Mouse (Mus musculus): ENCODE data around the gene Serpinf1. TPM values are rescaled to one million over a fixed set of nuclear protein-coding genes. Genes with fewer than 3 reads are reported as not detected.

Gene Serpinf1
- 111 and 121 TPM in 2 replicates for polyA plus RNA-seq (2016; fragmentation: Nextera tagmentation; extraction: Ambion mirVana)

DNA sequence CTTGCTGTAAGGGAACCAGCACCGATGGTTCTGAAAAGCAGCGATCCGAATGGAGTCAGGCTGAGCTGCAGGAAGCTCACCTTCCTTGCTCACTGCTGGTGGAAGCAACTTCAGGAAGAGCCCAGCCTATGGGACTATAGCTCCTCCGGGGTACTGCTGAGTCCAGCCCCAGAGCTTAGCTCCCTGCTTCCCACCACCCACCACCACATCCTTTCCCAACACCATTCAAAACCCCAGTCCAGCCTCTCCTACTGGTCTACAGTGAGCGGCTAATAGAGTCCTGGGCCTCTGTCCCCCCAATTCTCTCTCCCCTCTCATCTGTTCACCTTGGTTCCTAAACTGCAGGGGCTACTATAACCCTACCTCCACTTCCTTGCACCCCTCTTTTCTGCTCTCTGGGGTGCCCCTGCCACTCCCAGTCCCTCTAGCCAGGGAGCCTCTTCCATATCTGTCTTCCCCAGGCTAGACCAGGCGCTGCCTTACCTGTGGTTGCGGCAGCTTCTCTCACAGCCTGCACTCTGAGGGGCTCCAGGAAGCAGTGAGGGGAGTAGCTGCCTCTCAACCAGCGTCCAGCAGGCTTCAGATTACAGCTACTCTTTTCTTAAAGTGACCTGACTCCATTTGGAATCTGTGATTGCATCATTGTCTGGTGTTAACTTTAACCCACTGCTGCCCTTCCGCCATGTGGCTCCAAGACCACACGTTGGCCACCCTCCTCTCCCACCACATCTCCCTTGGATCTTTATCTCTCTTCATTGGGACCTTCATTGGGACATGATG, at the start of gene Serpinf1:
TSS of gene Serpinf1 (minus strand) at position 689 of the 780 bp plus-strand sequence.
- peak within 1 kb of the TSS; percentile 42 for H3K4me2 ChIP-seq (replicated peaks)
- no peaks in the 10 kb centered on the region for H3K36me3 ChIP-seq
- H3K9ac ChIP-seq, result peak within 1 kb of the TSS; percentile 40
- H3K27ac ChIP-seq, result peak within 1 kb of the TSS; percentile 18; the same call in 1 of the 2 replicates
- H3K9me3 ChIP-seq (replicated peaks), result no peaks in the 10 kb centered on the region
- no peaks in the 10 kb centered on the region; the same call in 1 of the 2 replicates for H3K27me3 ChIP-seq
- peaks cover 15% of the 10 kb centered on the region for H3K4me1 ChIP-seq
- peak within 1 kb of the TSS; percentile 30 for H3K4me3 ChIP-seq
- ATAC-seq (ENCODE audit: low FRiP score), result no peak
- WGBS, result 36% methylated on average over 10 of the region's 10 CpGs

DNA sequence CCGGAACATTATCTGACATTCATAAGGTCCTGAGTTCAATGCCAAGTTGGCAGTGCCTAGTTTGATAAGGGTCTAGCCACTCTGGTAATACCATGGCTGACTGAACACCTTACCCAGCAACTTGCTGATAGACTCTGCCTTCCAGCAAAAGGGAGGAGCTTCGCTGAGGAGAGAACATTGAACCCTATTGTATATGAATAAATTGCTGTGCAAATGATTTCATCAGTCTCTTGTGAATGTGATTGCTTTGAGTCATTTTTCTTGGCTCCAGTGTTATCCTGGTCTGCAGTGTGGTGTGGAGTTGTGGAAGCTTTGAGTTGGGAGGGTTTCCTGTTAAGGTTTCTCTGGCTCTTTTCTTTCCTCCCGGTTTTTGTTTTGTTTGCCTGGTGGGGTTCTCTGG, 48.2 kb upstream of the Serpinf1 start:
- Histone ChIP-seq H3K4me2 (replicated peaks) (no peak overlapping the region), H3K27ac (no peak overlapping the region), H3K9ac (no peak overlapping the region), H3K9me3 (replicated peaks) (no peaks in the 10 kb centered on the region), H3K27me3 (0 out of 2 replicates have a peak, but pooled peaks cover 5% of the 10 kb centered on the region), H3K4me1 (peaks cover 8% of the 10 kb centered on the region; the same call in 1 of the 2 replicates), H3K4me3 (no peak overlapping the region), H3K36me3 (peaks cover 6% of the 10 kb centered on the region; the same call in 1 of the 2 replicates)
- WGBS, result 78% methylated on average over 3 of the region's 3 CpGs
- no peak for ATAC-seq (ENCODE audit: low FRiP score)

DNA sequence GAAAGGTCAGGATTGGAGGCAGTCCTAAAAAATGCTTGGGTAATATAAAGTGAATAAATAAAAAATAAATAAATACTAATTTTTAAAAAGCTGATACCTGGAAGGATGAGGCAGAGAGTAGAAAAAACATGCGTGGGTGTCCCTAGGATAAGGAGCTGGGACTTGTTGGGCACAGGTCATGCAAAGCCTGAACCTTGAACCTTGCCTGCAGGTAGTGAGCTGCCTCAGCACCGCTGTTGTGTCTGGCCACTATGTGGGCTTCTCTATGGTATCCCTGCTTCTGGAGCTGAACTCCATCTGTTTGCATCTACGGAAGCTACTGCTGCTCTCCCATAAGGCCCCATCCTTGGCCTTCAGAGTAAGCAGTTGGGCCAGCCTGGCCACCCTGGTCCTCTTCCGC, 46.8 kb upstream of the Serpinf1 start:
- H3K4me1 ChIP-seq, result peaks cover 8% of the 10 kb centered on the region; the same call in 1 of the 2 replicates
- no peak for ATAC-seq (ENCODE audit: low FRiP score)
- H3K36me3 ChIP-seq, result peaks cover 17% of the 10 kb centered on the region
- 0 out of 2 replicates have a peak, but pooled peaks cover 5% of the 10 kb centered on the region for H3K27me3 ChIP-seq
- no peaks in the 10 kb centered on the region for H3K9me3 ChIP-seq (replicated peaks)
- no peak overlapping the region for H3K4me2 ChIP-seq (replicated peaks)
- H3K9ac ChIP-seq, result no peak overlapping the region
- H3K4me3 ChIP-seq, result no peak overlapping the region
- 88% methylated on average over 4 of the region's 4 CpGs for WGBS
- no peak overlapping the region for H3K27ac ChIP-seq

DNA sequence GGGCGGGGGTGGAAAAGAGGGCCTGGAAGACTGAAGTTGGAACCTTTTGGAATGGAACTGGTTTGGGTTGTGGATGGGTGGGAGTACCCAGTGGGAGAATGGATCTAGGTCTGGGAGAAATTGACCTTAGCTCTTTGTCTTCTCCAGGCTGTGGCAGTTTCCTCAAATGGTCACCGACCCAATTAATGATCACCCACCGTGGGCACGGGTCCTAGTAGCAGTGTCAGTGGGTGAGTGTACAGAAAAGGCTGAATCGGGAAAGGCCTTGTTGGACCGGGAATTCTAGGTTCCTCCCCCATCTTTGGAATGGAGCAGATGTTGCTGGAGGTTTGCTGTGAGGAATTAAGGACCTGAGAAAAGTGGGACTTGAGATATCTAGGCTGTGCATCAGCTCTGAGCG, 45.9 kb upstream of the Serpinf1 start:
- peaks cover 12% of the 10 kb centered on the region; the same call in 1 of the 2 replicates for H3K4me1 ChIP-seq
- H3K4me2 ChIP-seq (replicated peaks), result peak overlapping the region; percentile 60
- ATAC-seq (ENCODE audit: low FRiP score), result no peak
- H3K36me3 ChIP-seq, result peaks cover 17% of the 10 kb centered on the region
- H3K4me3 ChIP-seq, result peak overlapping the region; percentile 31
- 62% methylated on average over 7 of the region's 7 CpGs for WGBS
- H3K27me3 ChIP-seq, result 0 out of 2 replicates have a peak, but pooled peaks cover 5% of the 10 kb centered on the region
- H3K9me3 ChIP-seq (replicated peaks), result no peaks in the 10 kb centered on the region
- H3K9ac ChIP-seq, result peak overlapping the region; percentile 53; the same call in 1 of the 2 replicates
- H3K27ac ChIP-seq, result no peak overlapping the region

DNA sequence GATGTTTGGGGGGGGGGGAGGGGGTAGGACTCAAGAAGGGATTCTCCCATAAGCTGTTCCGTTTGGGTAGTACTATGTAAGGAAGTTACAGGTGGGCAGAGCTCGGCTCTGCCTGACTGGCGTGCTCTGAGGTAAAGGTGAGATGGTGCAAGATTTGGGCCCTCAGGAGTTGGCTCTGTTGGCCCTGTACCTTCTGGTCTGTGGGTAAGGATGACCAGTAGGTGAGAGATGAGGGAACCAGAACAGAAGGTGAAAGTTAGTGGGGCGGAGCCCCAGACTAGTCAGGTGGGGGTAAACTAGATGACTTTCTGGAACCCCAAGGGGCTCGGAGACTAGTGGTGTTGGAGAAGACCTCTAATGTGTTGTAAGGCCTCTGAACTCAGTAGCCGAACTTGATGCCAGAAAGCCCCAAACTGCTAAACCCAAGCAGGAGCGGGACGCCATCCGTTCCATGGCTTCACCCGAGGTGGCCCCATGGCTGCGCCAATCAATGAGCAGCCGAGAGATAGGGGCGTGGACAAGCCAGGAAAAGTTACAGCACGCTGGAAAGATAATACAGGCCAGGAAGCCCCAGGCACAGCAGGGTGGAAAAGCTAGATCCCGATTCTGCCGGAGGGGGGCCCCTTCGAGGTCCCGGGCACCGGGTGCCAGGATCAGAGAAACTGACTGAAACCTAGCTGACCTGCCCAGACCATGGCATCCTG, 45.2 kb upstream of the Serpinf1 start:
- Histone ChIP-seq H3K4me1 (peaks cover 19% of the 10 kb centered on the region), H3K4me3 (peak overlapping the region; percentile 31), H3K4me2 (replicated peaks) (peak overlapping the region; percentile 60), H3K36me3 (peaks cover 17% of the 10 kb centered on the region), H3K9me3 (replicated peaks) (no peaks in the 10 kb centered on the region), H3K9ac (peak overlapping the region; percentile 53), H3K27ac (no peak overlapping the region), H3K27me3 (0 out of 2 replicates have a peak, but pooled peaks cover 5% of the 10 kb centered on the region)
- ATAC-seq (ENCODE audit: low FRiP score), result no peak
- 20% methylated on average over 19 of the region's 19 CpGs for WGBS

DNA sequence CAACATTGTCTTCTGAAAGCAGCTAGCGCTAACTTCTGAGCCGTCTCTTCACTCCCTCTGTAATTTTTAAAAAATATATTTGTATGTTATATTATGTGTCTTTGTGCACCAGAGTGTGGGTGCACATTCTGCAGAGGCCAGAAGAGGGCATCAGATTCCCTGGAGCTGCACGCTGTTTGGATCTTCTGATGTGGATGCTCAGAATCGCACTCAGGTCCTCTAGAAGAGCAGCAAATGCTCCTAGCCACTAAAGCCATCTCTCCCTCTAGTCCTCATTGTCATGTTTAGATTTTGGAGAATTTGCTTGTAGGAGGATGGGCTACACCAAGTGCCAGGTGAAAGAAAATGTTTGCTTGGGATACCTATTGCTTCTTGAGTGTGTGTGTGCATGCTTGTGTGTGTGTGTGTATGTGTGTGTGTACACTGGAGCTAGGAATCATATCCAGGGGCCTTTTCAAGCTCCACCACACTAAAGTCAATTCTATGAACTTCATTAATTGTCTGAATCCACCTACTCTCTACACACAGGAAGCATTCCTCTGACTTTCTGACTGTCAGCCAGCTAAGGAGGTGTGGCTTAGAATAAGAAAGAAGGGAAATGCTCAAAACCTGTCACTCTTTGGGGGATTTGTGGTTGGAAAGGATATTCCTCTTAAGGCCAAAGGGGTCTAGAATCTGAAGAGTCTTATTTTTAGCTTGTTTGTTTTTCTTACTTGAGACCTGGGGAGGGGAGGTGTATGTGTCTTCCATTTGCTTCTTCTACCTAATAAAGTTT, 44.4 kb upstream of the Serpinf1 start:
- Histone ChIP-seq H3K9me3 (replicated peaks) (no peaks in the 10 kb centered on the region), H3K36me3 (peaks cover 17% of the 10 kb centered on the region), H3K27me3 (0 out of 2 replicates have a peak, but pooled peaks cover 5% of the 10 kb centered on the region), H3K9ac (no peak overlapping the region), H3K4me1 (peaks cover 27% of the 10 kb centered on the region), H3K4me2 (replicated peaks) (0 out of 2 replicates have a peak overlapping the region, but pooled peaks have one; percentile 60), H3K27ac (no peak overlapping the region), H3K4me3 (no peak overlapping the region)
- WGBS, result 97% methylated on average over 4 of the region's 4 CpGs
- ATAC-seq (ENCODE audit: low FRiP score), result no peak

DNA sequence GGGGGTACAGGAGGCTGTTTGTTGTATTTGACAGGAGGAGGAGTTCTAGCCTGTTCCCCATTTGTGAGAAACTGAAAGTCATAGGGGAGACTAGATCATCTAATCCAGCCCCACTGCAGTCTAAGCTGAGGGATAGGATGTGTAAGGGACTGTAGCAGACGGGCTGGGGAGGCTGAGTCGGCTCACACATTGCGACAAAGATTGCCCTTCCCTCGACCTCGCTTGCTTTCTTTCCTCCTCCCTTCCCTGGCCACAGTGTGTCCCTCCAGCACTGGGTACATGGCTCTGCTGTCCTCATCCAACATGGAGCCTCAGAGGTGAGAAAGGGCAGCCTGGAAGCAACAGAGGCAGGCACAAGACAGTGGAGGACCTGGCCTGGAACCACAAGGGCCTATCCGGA, 42.5 kb upstream of the Serpinf1 start:
- Histone ChIP-seq H3K9ac (no peak overlapping the region), H3K27ac (no peak overlapping the region), H3K4me1 (peaks cover 33% of the 10 kb centered on the region), H3K4me2 (replicated peaks) (no peak overlapping the region), H3K9me3 (replicated peaks) (no peaks in the 10 kb centered on the region), H3K27me3 (0 out of 2 replicates have a peak, but pooled peaks cover 5% of the 10 kb centered on the region), H3K4me3 (no peak overlapping the region), H3K36me3 (peaks cover 17% of the 10 kb centered on the region)
- 86% methylated on average over 6 of the region's 6 CpGs for WGBS
- no peak for ATAC-seq (ENCODE audit: low FRiP score)

DNA sequence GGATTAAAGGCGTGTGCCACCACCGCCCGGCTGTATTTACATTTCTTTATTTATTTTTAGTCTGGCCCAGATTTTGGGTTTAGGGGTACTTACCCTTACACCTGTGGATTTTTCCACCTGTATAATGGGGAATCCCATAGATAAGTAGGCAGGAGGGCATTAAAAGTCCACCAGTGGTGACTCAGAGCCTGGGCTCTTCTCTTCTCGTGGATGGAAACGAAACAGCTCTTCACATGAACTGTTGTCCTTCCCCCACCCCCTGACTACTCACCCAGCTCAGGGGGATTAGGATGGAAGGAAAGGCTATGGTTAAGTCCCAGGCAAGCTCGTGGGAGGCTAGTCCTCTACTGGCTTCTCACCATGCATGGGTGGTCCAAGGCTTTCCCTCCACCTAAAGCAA, 41.9 kb upstream of the Serpinf1 start:
- 0 out of 2 replicates have a peak, but pooled peaks cover 2% of the 10 kb centered on the region for H3K27me3 ChIP-seq
- peaks cover 39% of the 10 kb centered on the region for H3K4me1 ChIP-seq
- H3K9me3 ChIP-seq (replicated peaks), result no peaks in the 10 kb centered on the region
- H3K4me2 ChIP-seq (replicated peaks), result no peak overlapping the region
- no peak overlapping the region for H3K27ac ChIP-seq
- H3K9ac ChIP-seq, result no peak overlapping the region
- WGBS, result 92% methylated on average over 6 of the region's 6 CpGs
- peaks cover 17% of the 10 kb centered on the region for H3K36me3 ChIP-seq
- ATAC-seq (ENCODE audit: low FRiP score), result no peak
- H3K4me3 ChIP-seq, result no peak overlapping the region

DNA sequence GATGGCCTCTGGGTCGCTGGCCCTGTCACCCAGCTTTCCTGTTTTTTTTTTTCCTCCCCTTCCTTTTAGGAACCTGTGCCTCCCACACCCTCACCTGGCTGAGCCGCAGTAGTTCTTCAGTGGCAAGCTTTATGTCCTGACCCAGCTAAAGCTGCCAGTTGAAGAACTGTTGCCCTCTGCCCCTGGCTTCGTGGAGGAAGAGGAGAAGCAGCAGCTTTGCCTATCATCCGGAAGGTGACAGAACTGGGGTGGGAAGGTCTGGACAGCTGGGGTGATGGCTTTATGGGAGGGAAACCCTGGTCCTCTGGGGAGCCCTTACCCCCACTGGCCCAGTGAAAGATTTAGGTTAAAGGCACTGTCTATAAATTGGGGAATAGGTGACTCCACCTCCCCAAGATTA, 41.1 kb upstream of the Serpinf1 start:
- Histone ChIP-seq H3K4me3 (no peak overlapping the region), H3K9ac (no peak overlapping the region), H3K27ac (no peak overlapping the region), H3K4me2 (replicated peaks) (peak overlapping the region; percentile 98; the same call in 1 of the 2 replicates), H3K9me3 (replicated peaks) (no peaks in the 10 kb centered on the region), H3K27me3 (0 out of 2 replicates have a peak, but pooled peaks cover 2% of the 10 kb centered on the region), H3K4me1 (peaks cover 40% of the 10 kb centered on the region), H3K36me3 (peaks cover 17% of the 10 kb centered on the region)
- ATAC-seq (ENCODE audit: low FRiP score), result no peak
- 75% methylated on average over 4 of the region's 4 CpGs for WGBS

DNA sequence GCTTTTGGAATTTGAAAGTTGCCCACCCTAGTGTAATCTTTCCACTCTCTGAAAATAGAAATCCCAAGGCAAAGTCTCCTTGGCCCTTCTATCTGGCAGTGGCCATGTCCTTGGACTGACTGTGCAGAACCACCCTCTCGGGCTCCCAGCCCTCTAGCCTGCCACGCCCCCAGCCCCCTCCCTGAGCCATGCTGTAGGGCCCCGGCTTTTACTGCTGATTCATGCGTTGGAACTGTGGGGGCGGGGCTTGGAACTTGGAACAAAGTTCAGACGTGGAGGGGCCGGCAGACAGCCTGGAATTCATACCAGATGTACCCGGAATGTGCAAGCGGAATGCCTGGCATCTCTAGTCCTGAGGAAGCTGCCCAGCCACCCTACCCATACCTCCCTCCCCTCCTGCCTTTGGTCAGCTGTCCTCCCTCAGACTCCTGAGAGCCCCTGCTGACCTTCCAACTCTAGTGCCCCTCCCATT, 40.4 kb upstream of the Serpinf1 start:
- H3K4me2 ChIP-seq (replicated peaks), result peak overlapping the region; percentile 98
- no peak for ATAC-seq (ENCODE audit: low FRiP score)
- H3K9me3 ChIP-seq (replicated peaks), result no peaks in the 10 kb centered on the region
- H3K9ac ChIP-seq, result peak overlapping the region; percentile 77
- H3K27ac ChIP-seq, result peak overlapping the region; percentile 57; the same call in 1 of the 2 replicates
- H3K4me3 ChIP-seq, result peak overlapping the region; percentile 78
- H3K36me3 ChIP-seq, result peaks cover 17% of the 10 kb centered on the region
- peaks cover 37% of the 10 kb centered on the region for H3K4me1 ChIP-seq
- whole genome bisulfite sequencing, result 5% methylated on average over 9 of the region's 9 CpGs
- H3K27me3 ChIP-seq, result no peaks in the 10 kb centered on the region

DNA sequence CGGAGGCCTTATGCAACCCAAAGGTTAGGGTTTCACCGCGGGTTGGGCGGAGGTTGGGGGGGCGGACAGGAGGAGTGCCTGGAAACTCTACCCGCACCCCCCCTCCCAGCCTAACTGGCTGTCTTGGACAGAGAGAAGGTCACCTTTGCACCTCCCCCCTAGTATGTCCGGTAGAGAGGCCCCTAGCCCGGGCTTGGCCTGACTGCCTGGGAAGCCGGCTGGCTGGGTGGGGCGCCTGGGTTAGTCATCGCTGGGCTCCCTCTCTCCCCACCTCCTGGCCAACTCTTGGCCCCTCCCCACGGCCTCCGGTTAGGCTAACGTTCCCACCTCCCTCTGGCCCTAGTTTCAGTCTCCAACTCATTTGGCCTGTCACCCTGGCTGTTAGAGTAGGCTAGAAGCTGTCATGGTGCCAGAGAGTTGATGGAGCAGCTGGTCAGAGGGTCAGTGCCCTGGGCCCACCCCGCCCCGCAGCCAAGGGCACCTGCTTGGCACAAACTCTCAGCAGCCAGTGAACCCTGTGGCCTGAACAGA, 39.8 kb upstream of the Serpinf1 start:
- no peak for ATAC-seq (ENCODE audit: low FRiP score)
- no peaks in the 10 kb centered on the region for H3K27me3 ChIP-seq
- H3K4me3 ChIP-seq, result peak overlapping the region; percentile 78
- H3K9me3 ChIP-seq (replicated peaks), result no peaks in the 10 kb centered on the region
- H3K27ac ChIP-seq, result peak overlapping the region; percentile 57; the same call in 1 of the 2 replicates
- H3K36me3 ChIP-seq, result peaks cover 17% of the 10 kb centered on the region
- peaks cover 32% of the 10 kb centered on the region for H3K4me1 ChIP-seq
- peak overlapping the region; percentile 98 for H3K4me2 ChIP-seq (replicated peaks)
- peak overlapping the region; percentile 77 for H3K9ac ChIP-seq
- 3% methylated on average over 15 of the region's 16 CpGs for WGBS

Data from hindbrain, embryonic 12.5 days (tissue).